Mouse (Mus musculus): ENCODE results near the gene Cfap20.

GRCm38 (mm10) chr8:95386037-95386436 lies 48.6 kb downstream of the Cfap20 start:
- no peak for TF ChIP-seq POLR2A (IDR thresholded peaks at IDR 0.05; ENCODE audit: control insufficient read depth in 1 of 2, insufficient read depth in 1 of 2, low read depth in 1 of 2, low read length in 2 of 2, poor library complexity in 1 of 2)
- no peak for TF ChIP-seq MYC (IDR thresholded peaks at IDR 0.05; ENCODE audit: low read depth, low read length)
